Mouse (Mus musculus) ES-E14 (cell line): ENCODE data around the gene Tysnd1. TPM values are rescaled to one million over a fixed set of nuclear protein-coding genes. Genes with fewer than 3 reads are reported as not detected.
A peak's percentile ranks its signal among the peaks of the same experiment; 100 is the strongest.

Source experiments
- DNase-seq: peaks from one replicate; pipeline ENCODE4 v3.0.0-alpha.2; 2013; ENCODE audit warnings: low read depth, low spot score
- H3K27ac ChIP-seq: 2 replicates; pipeline ENCODE4 v1.5.1; 2012; ENCODE audit warnings: low read depth, mild to moderate bottlenecking, low read length, moderate library complexity, mixed read lengths; ENCODE audit not compliant: poor library complexity, insufficient read depth, severe bottlenecking
- H3K36me3 ChIP-seq: 2 replicates; pipeline ENCODE4 v1.6.1; 2012; ENCODE audit warnings: mild to moderate bottlenecking, low read length, moderate library complexity, mixed read lengths; ENCODE audit not compliant: control insufficient read depth, poor library complexity, insufficient read depth, severe bottlenecking
- H3K4me1 ChIP-seq, 2 experiments: fragments of 150-350 bp in 1 of 2; sonication (generic) in 1 of 2; 2 replicates each; pipeline ENCODE4 v1.6.1; 2012; ENCODE audit warnings: low read length in 2 of 2, mild to moderate bottlenecking in 1 of 2, mixed read lengths in 1 of 2; ENCODE audit not compliant: control insufficient read depth in 2 of 2, insufficient read depth in 2 of 2, poor library complexity in 1 of 2
- H3K4me3 ChIP-seq, 2 experiments: fragments of 150-350 bp in 1 of 2; sonication (generic) in 1 of 2; 2 replicates each; pipeline ENCODE4 v1.5.1; 2012; ENCODE audit warnings: low read length in 2 of 2, low read depth in 1 of 2, mild to moderate bottlenecking in 1 of 2, mixed read lengths in 1 of 2; ENCODE audit not compliant: insufficient read depth in 1 of 2, poor library complexity in 1 of 2, severe bottlenecking in 1 of 2
- H3K9ac ChIP-seq: 2 replicates; pipeline ENCODE4 v1.6.1; 2012; ENCODE audit warnings: low read depth, mild to moderate bottlenecking, low read length, mixed read lengths; ENCODE audit not compliant: poor library complexity, insufficient read depth, severe bottlenecking
- H3K9me3 ChIP-seq: fragments of 150-350 bp; sonication (generic); 2 replicates; pipeline ENCODE4 v1.6.1; 2012; ENCODE audit warnings: low read depth, mild to moderate bottlenecking, low read length; ENCODE audit not compliant: control insufficient read depth, insufficient read depth
- CHD2 ChIP-seq: IDR thresholded peaks from 2 replicates; pipeline ENCODE4 v1.6.1; 2014; ENCODE audit warnings: mild to moderate bottlenecking, low read depth, low read length, inconsistent platforms
- HCFC1 ChIP-seq: IDR thresholded peaks from 2 replicates; pipeline ENCODE4 v1.6.1; 2012; ENCODE audit warnings: low read length, inconsistent platforms, borderline replicate concordance; ENCODE audit not compliant: insufficient read depth
- MAFK ChIP-seq: IDR thresholded peaks from 2 replicates; pipeline ENCODE4 v1.6.1; 2014; ENCODE audit warnings: mild to moderate bottlenecking, low read depth, low read length, inconsistent platforms; ENCODE audit not compliant: insufficient read depth
- ZC3H11A ChIP-seq: IDR thresholded peaks from 2 replicates; pipeline ENCODE4 v1.6.1; 2012; ENCODE audit warnings: low read depth, mild to moderate bottlenecking, inconsistent platforms, low read length, borderline replicate concordance
- ZNF384 ChIP-seq: IDR thresholded peaks from 2 replicates; pipeline ENCODE4 v1.6.1; 2012; ENCODE audit warnings: low read depth, low read length, inconsistent platforms
- in situ Hi-C, 2 experiments: fragments of 600-800 bp; cut with MboI; formaldehyde crosslinking; loops; one replicate each; pipeline ENCODE4 v1.15.1; 2025; ENCODE audit warnings: low sequenced_read_pairs in 2 of 2, inconsistent platforms in 1 of 2; ENCODE audit not compliant: unreplicated experiment in 2 of 2
- total RNA-seq: library from RNA; depleted of rRNA; stranded (reverse); fragments of 300-350 nt; gene quantifications from 2 replicates; pipeline ENCODE4 v1.2.3, GENCODE M21; 2012; rRNA removed

Tysnd1 gene
- total RNA-seq, 1 experiment, result 33.5 TPM

DNA sequence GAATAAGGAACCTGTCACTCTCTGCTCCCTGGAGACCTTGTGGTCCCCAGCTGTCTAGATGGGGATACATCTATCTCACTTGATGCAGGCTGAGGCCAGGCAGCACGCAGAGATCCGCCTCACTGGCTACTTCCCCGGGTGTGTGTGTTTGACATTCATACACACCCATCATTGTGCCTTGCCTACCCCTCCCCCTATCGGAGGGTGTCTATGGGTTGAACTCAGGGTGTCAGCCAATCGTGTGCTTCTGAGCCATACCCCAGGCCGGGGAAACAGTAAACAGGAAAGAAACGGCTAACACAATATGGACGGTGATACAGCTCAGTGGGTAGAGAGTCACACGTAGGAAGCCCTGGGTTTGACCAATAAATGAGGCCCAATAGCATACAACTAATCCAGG lies 54.7 kb downstream of the Tysnd1 start:
- Histone ChIP-seq H3K36me3 (peaks cover 18% of the 10 kb centered on the region), H3K4me1 (peaks cover 0 to 13% of the 10 kb centered on the region in 2 experiments; a peak in 2 of 4 replicates), H3K4me3 (no peak overlapping the region), H3K9ac (no peak overlapping the region), H3K9me3 (no peaks in the 10 kb centered on the region), H3K27ac (no peak overlapping the region; the same call in 1 of the 2 replicates)
- no peak for TF ChIP-seq CHD2
- 0 out of 2 replicates have a peak, but pooled peaks have one; percentile 31 for TF ChIP-seq ZNF384
- in situ Hi-C loops, result no loop called here
- DNase-seq, result peak; percentile 51

GRCm38 (mm10) chr10:61751534-61752219 lies 56.4 kb downstream of the Tysnd1 start:
- TF ChIP-seq ZNF384 (no peak), ZC3H11A (no peak), HCFC1 (no peak), MAFK (no peak), CHD2 (no peak)
- Histone ChIP-seq H3K36me3 (peaks cover 9% of the 10 kb centered on the region), H3K27ac (no peak overlapping the region), H3K4me1 (peaks cover 0 to 15% of the 10 kb centered on the region in 2 experiments; a peak in 2 of 4 replicates), H3K9me3 (no peaks in the 10 kb centered on the region), H3K9ac (no peak overlapping the region), H3K4me3 (no peak overlapping the region)
- in situ Hi-C loops, result no loop called here
- no peak for DNase-seq

Other genes with a start within 250 kb of the Tysnd1 start
- gene Eif4ebp2, start 242.9 kb upstream of the Tysnd1 start, total RNA-seq, result 27.0 and 32.3 TPM in 2 replicates
- gene Lrrc20, start 219.7 kb upstream of the Tysnd1 start, total RNA-seq, result 1.9 and 2.1 TPM in 2 replicates
- gene Npffr1, start 100.0 kb upstream of the Tysnd1 start, total RNA-seq, result 0.16 and 0.18 TPM in 2 replicates
- gene Ppa1, start 47.0 kb upstream of the Tysnd1 start, total RNA-seq, result 165 and 262 TPM in 2 replicates
- gene Sar1a, start 15.2 kb upstream of the Tysnd1 start, total RNA-seq, result 145 and 158 TPM in 2 replicates
- gene Aifm2, start 19.7 kb downstream of the Tysnd1 start, total RNA-seq, result 13.3 and 13.4 TPM in 2 replicates
- gene H2afy2, start 88.6 kb downstream of the Tysnd1 start, total RNA-seq, result 18.7 and 25.7 TPM in 2 replicates